In genomic region chr4:130784755-130785154, GRCm38 (mm10) we compare ENCODE assay signal across 8 mouse cellular contexts. TPM values are rescaled to one million over a fixed set of nuclear protein-coding genes. Genes with fewer than 3 reads are reported as not detected.
A peak's percentile ranks its signal among the peaks of the same experiment; 100 is the strongest.
DNase-seq lines count a peak whose midpoint lies in the region; ATAC-seq and TF ChIP-seq lines count a peak whose summit lies in the region.

No protein-coding gene starts in this region.

- H3K4me3 ChIP-seq in heart, adult 2 months, result no peak overlapping the region
- H3K4me3 ChIP-seq in heart, embryonic 12.5 days, result no peak overlapping the region
- no peak overlapping the region for H3K4me3 ChIP-seq in forebrain, embryonic 16.5 days (replicated peaks; ENCODE audit: low read length)

- WGBS in heart, adult 2 months, result 25% methylated on average over 4 of the region's 4 CpGs
- WGBS in heart, embryonic 12.5 days, result 26% methylated on average over 4 of the region's 4 CpGs
- WGBS in forebrain, embryonic 16.5 days, result 30% methylated on average over 4 of the region's 4 CpGs

- no peak for ATAC-seq in heart, embryonic 12.5 days (ENCODE audit: insufficient number of reproducible peaks, low FRiP score)
- ATAC-seq in forebrain, embryonic 16.5 days, result peak; percentile 43; the same call in 1 of the 2 replicates
- peak; percentile 75 for ATAC-seq in megakaryocyte-erythroid progenitor cell, adult 5-6 weeks (replicated peaks; ENCODE audit: low FRiP score, low TSS enrichment, poor library complexity, severe bottlenecking)
- no peak for ATAC-seq in erythroblast, adult 5-6 weeks (replicated peaks; ENCODE audit: low FRiP score, poor library complexity, severe bottlenecking)

- no peaks in the 10 kb centered on the region for H3K4me1 ChIP-seq in heart, adult 2 months (ENCODE audit: control insufficient read depth, insufficient read depth, low read length)
- 0 out of 2 replicates have a peak, but pooled peaks cover 4% of the 10 kb centered on the region for H3K4me1 ChIP-seq in heart, embryonic 12.5 days (replicated peaks)
- H3K4me1 ChIP-seq in forebrain, embryonic 16.5 days (replicated peaks; ENCODE audit: control insufficient read depth, insufficient read depth, low read length), result no peaks in the 10 kb centered on the region

- H3K9me3 ChIP-seq in heart, embryonic 12.5 days (replicated peaks), result no peaks in the 10 kb centered on the region
- H3K9me3 ChIP-seq in forebrain, embryonic 16.5 days (ENCODE audit: control insufficient read depth, low read length), result no peaks in the 10 kb centered on the region

- peak in 1 of 2 experiments; percentile 59 for DNase-seq in heart, adult 2 months
- DNase-seq in ovary, postnatal 14 days (ENCODE audit: low spot score), result peak; percentile 35
- DNase-seq in ovary, postnatal 10 days (ENCODE audit: low spot score), result no peak
- peak; percentile 75 for DNase-seq in ZHBTc4 (ENCODE audit: low read depth, low spot score)

- no peak overlapping the region for H3K4me2 ChIP-seq in heart, embryonic 12.5 days
- no peak overlapping the region for H3K4me2 ChIP-seq in forebrain, embryonic 16.5 days (ENCODE audit: low read length)

- H3K79me2 ChIP-seq in heart, adult 2 months (replicated peaks; ENCODE audit: control insufficient read depth, insufficient read depth, low read length), result no peaks in the 10 kb centered on the region

- no peak for TF ChIP-seq EP300 in heart, adult 2 months (IDR thresholded peaks at IDR 0.05; ENCODE audit: insufficient read depth, low read depth, low read length)

- H3K27me3 ChIP-seq in heart, adult 2 months (ENCODE audit: control insufficient read depth, insufficient read depth, low read length), result no peaks in the 10 kb centered on the region
- H3K27me3 ChIP-seq in heart, embryonic 12.5 days (replicated peaks), result no peaks in the 10 kb centered on the region
- no peaks in the 10 kb centered on the region for H3K27me3 ChIP-seq in forebrain, embryonic 16.5 days (replicated peaks; ENCODE audit: control insufficient read depth, insufficient read depth, low read length)

- no peak overlapping the region for H3K9ac ChIP-seq in heart, adult 2 months (ENCODE audit: low read depth, low read length)
- H3K9ac ChIP-seq in heart, embryonic 12.5 days, result no peak overlapping the region
- H3K9ac ChIP-seq in forebrain, embryonic 16.5 days (replicated peaks; ENCODE audit: low read depth, low read length), result no peak overlapping the region

- TF ChIP-seq POLR2A in heart, adult 2 months (IDR thresholded peaks at IDR 0.05; ENCODE audit: insufficient read depth, low read depth, low read length), result no peak

- intact Hi-C loops in heart, adult 2 months (cut with DNase I), result no loop called here

- H3K27ac ChIP-seq in heart, adult 2 months, result no peak overlapping the region
- H3K27ac ChIP-seq in heart, embryonic 12.5 days (ENCODE audit: poor library complexity, severe bottlenecking), result no peak overlapping the region
- no peak overlapping the region for H3K27ac ChIP-seq in forebrain, embryonic 16.5 days (ENCODE audit: low read length)

- peak; percentile 76 for TF ChIP-seq CTCF in heart, adult 2 months (IDR thresholded peaks at IDR 0.05)

- no peaks in the 10 kb centered on the region for H3K36me3 ChIP-seq in heart, adult 2 months (ENCODE audit: control insufficient read depth, insufficient read depth, low read length)
- H3K36me3 ChIP-seq in heart, embryonic 12.5 days, result peaks cover 18% of the 10 kb centered on the region
- peaks cover 4% of the 10 kb centered on the region for H3K36me3 ChIP-seq in forebrain, embryonic 16.5 days (ENCODE audit: control insufficient read depth, insufficient read depth)

RNA-seq across cellular contexts. Expression of gene Sdc3, which starts 7.6 kb away (rescaled TPM):
- 10 to 100 TPM; 32.7 to 38.3 TPM for total RNA-seq in heart, adult 2 months (2021)
- 41.5 and 51.9 TPM in 2 replicates for polyA plus RNA-seq in heart, adult 2 months (2012; rRNA removed)
- 35.9 and 38.7 TPM in 2 replicates for polyA plus RNA-seq in heart, embryonic 12.5 days (2016; fragmentation: Nextera tagmentation; extraction: Ambion mirVana)
- 89.6 and 113 TPM in 2 replicates for polyA plus RNA-seq in forebrain, embryonic 16.5 days (2015; fragmentation: Nextera tagmentation; extraction: Ambion mirVana)
- not detected in 2 replicates for total RNA-seq in megakaryocyte-erythroid progenitor cell, adult 5-6 weeks (2014; fragmentation: Nextera tagmentation)
- 0.42 and 2.2 TPM in 2 replicates for total RNA-seq in megakaryocyte-erythroid progenitor cell, adult 5-6 weeks (2017)
- total RNA-seq in erythroblast, adult 5-6 weeks (2015; ENCODE audit: low replicate concordance), result 6.1 and 24.7 TPM in 2 replicates
- 4.7 and 13.3 TPM in 2 replicates for total RNA-seq in erythroblast, adult 5-6 weeks (2017; ENCODE audit: low replicate concordance)

Comparison
In these comparisons a context has a peak if more than half of its experiments do, and no peak if none do; other contexts are left out.
1. ATAC-seq: peak in forebrain, embryonic 16.5 days (single experiment) and megakaryocyte-erythroid progenitor cell, adult 5-6 weeks (single experiment); none in heart, embryonic 12.5 days (single experiment) and erythroblast, adult 5-6 weeks (single experiment).